ENCODE assay signal across 8 mouse cellular contexts in the genomic region with DNA sequence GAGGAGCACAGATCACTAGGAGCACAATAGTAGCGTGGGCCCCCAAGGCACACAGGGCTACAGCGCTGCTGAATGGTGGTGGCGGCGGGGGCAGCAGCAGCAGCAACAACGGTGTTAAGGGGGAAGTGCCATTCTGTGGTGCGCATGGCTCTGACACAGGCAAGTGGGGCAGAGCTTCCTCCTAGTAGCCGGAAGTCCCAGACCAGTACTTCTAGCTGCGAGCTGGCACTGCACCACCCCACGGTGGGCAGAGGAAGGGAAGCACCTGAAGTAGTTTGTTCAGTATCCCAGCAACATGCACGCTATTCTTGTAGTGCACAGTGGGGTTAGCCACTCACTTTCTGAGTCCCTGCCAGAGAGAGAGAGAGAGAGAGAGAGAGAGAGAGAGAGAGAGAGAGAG. TPM values are rescaled to one million over a fixed set of nuclear protein-coding genes. Genes with fewer than 3 reads are reported as not detected.
DNase-seq lines count a peak whose midpoint lies in the region; ATAC-seq and TF ChIP-seq lines count a peak whose summit lies in the region.

No protein-coding gene starts in this region.

- H3K36me3 ChIP-seq in neural tube, embryonic 12.5 days: no peaks in the 10 kb centered on the region
- no peaks in the 10 kb centered on the region for H3K36me3 ChIP-seq in embryonic facial prominence, embryonic 15.5 days
- H3K36me3 ChIP-seq in hindbrain, embryonic 15.5 days: no peaks in the 10 kb centered on the region
- H3K36me3 ChIP-seq in limb, embryonic 14.5 days (ENCODE audit: control insufficient read depth, insufficient read depth, low read length): no peaks in the 10 kb centered on the region
- H3K36me3 ChIP-seq in midbrain, embryonic 14.5 days (ENCODE audit: control insufficient read depth, insufficient read depth, low read length): no peaks in the 10 kb centered on the region
- H3K36me3 ChIP-seq in stomach, postnatal 0 days (ENCODE audit: control insufficient read depth, insufficient read depth, low read length): no peaks in the 10 kb centered on the region

- WGBS in neural tube, embryonic 12.5 days: 29% methylated on average over 10 of the region's 10 CpGs
- WGBS in embryonic facial prominence, embryonic 15.5 days: 26% methylated on average over 10 of the region's 10 CpGs
- WGBS in hindbrain, embryonic 15.5 days: 19% methylated on average over 10 of the region's 10 CpGs
- 34% methylated on average over 10 of the region's 10 CpGs for WGBS in limb, embryonic 14.5 days
- 31% methylated on average over 10 of the region's 10 CpGs for WGBS in midbrain, embryonic 14.5 days
- whole genome bisulfite sequencing in stomach, postnatal 0 days: 25% methylated on average over 10 of the region's 10 CpGs

- no peak for TF ChIP-seq POLR2A in limb, embryonic 14.5 days (IDR thresholded peaks at IDR 0.05; ENCODE audit: borderline replicate concordance, extremely low read depth, insufficient read depth, insufficient read length)

- H3K9ac ChIP-seq in neural tube, embryonic 12.5 days: no peak overlapping the region
- H3K9ac ChIP-seq in embryonic facial prominence, embryonic 15.5 days: no peak overlapping the region
- no peak overlapping the region for H3K9ac ChIP-seq in hindbrain, embryonic 15.5 days
- H3K9ac ChIP-seq in limb, embryonic 14.5 days (ENCODE audit: low read depth, low read length, severe bottlenecking): 0 out of 2 replicates have a peak overlapping the region, but pooled peaks have one; percentile 5
- H3K9ac ChIP-seq in midbrain, embryonic 14.5 days (replicated peaks; ENCODE audit: low read length): peak overlapping the region; percentile 6; the same call in 1 of the 2 replicates
- H3K9ac ChIP-seq in stomach, postnatal 0 days (ENCODE audit: low read length): no peak overlapping the region

- peak; percentile 31 for TF ChIP-seq CTCF in stomach, postnatal 0 days (IDR thresholded peaks at IDR 0.05; ENCODE audit: low read depth)

- H3K27ac ChIP-seq in neural tube, embryonic 12.5 days: no peak overlapping the region
- H3K27ac ChIP-seq in embryonic facial prominence, embryonic 15.5 days (replicated peaks): no peak overlapping the region
- no peak overlapping the region for H3K27ac ChIP-seq in hindbrain, embryonic 15.5 days (replicated peaks)
- no peak overlapping the region for H3K27ac ChIP-seq in limb, embryonic 14.5 days (replicated peaks; ENCODE audit: low read depth, low read length)
- no peak overlapping the region for H3K27ac ChIP-seq in midbrain, embryonic 14.5 days (replicated peaks; ENCODE audit: low read depth, low read length)
- no peak overlapping the region for H3K27ac ChIP-seq in stomach, postnatal 0 days (replicated peaks)

- 0 out of 2 replicates have a peak, but pooled peaks cover 2% of the 10 kb centered on the region for H3K27me3 ChIP-seq in neural tube, embryonic 12.5 days (replicated peaks)
- H3K27me3 ChIP-seq in embryonic facial prominence, embryonic 15.5 days: no peaks in the 10 kb centered on the region
- no peaks in the 10 kb centered on the region for H3K27me3 ChIP-seq in hindbrain, embryonic 15.5 days
- no peaks in the 10 kb centered on the region for H3K27me3 ChIP-seq in limb, embryonic 14.5 days (ENCODE audit: control insufficient read depth, insufficient read depth, low read length)
- no peaks in the 10 kb centered on the region for H3K27me3 ChIP-seq in midbrain, embryonic 14.5 days (ENCODE audit: control insufficient read depth, insufficient read depth, low read length)
- H3K27me3 ChIP-seq in stomach, postnatal 0 days (ENCODE audit: control insufficient read depth, insufficient read depth, low read length): no peaks in the 10 kb centered on the region

- no peak for TF ChIP-seq EP300 in stomach, postnatal 0 days (optimal IDR thresholded peaks at IDR 0.05)

- ATAC-seq in neural tube, embryonic 12.5 days (ENCODE audit: low FRiP score, low read depth): no peak
- no peak; the same call in 1 of the 2 replicates for ATAC-seq in embryonic facial prominence, embryonic 15.5 days (ENCODE audit: insufficient number of reproducible peaks, low FRiP score, low TSS enrichment, low read depth)
- ATAC-seq in hindbrain, embryonic 15.5 days (ENCODE audit: low FRiP score, low read depth): peak; percentile 48; the same call in 1 of the 2 replicates
- ATAC-seq in limb, embryonic 14.5 days (ENCODE audit: low FRiP score, low read depth): no peak
- ATAC-seq in midbrain, embryonic 14.5 days (ENCODE audit: low FRiP score, low TSS enrichment): no peak
- peak; percentile 87; the same call in 1 of the 2 replicates for ATAC-seq in stomach, postnatal 0 days (ENCODE audit: low FRiP score, low TSS enrichment)

- peak overlapping the region; percentile 35; the same call in 1 of the 2 replicates for H3K4me2 ChIP-seq in neural tube, embryonic 12.5 days (replicated peaks)
- H3K4me2 ChIP-seq in embryonic facial prominence, embryonic 15.5 days (replicated peaks): 0 out of 2 replicates have a peak overlapping the region, but pooled peaks have one; percentile 15
- H3K4me2 ChIP-seq in hindbrain, embryonic 15.5 days: peak overlapping the region; percentile 44
- peak overlapping the region; percentile 27; the same call in 1 of the 2 replicates for H3K4me2 ChIP-seq in limb, embryonic 14.5 days (replicated peaks; ENCODE audit: low read depth, low read length, severe bottlenecking)
- peak overlapping the region; percentile 23; the same call in 1 of the 2 replicates for H3K4me2 ChIP-seq in midbrain, embryonic 14.5 days (ENCODE audit: low read length)
- no peak overlapping the region for H3K4me2 ChIP-seq in stomach, postnatal 0 days (replicated peaks; ENCODE audit: low read depth)

- no peaks in the 10 kb centered on the region for H3K4me1 ChIP-seq in neural tube, embryonic 12.5 days
- H3K4me1 ChIP-seq in embryonic facial prominence, embryonic 15.5 days: no peaks in the 10 kb centered on the region
- no peaks in the 10 kb centered on the region for H3K4me1 ChIP-seq in hindbrain, embryonic 15.5 days (replicated peaks)
- no peaks in the 10 kb centered on the region for H3K4me1 ChIP-seq in limb, embryonic 14.5 days (ENCODE audit: control insufficient read depth, insufficient read depth, low read length)
- H3K4me1 ChIP-seq in midbrain, embryonic 14.5 days (ENCODE audit: control insufficient read depth, insufficient read depth, low read length): no peaks in the 10 kb centered on the region
- H3K4me1 ChIP-seq in stomach, postnatal 0 days (replicated peaks; ENCODE audit: control insufficient read depth, insufficient read depth): no peaks in the 10 kb centered on the region

- no peak overlapping the region for H3K4me3 ChIP-seq in neural tube, embryonic 12.5 days
- H3K4me3 ChIP-seq in embryonic facial prominence, embryonic 15.5 days (replicated peaks): no peak overlapping the region
- H3K4me3 ChIP-seq in hindbrain, embryonic 15.5 days: 0 out of 2 replicates have a peak overlapping the region, but pooled peaks have one; percentile 5
- no peak overlapping the region for H3K4me3 ChIP-seq in limb, embryonic 14.5 days (replicated peaks; ENCODE audit: low read length)
- no peak overlapping the region for H3K4me3 ChIP-seq in midbrain, embryonic 14.5 days (replicated peaks; ENCODE audit: low read depth, low read length)
- H3K4me3 ChIP-seq in stomach, postnatal 0 days (ENCODE audit: low read depth, low read length): no peak overlapping the region

- no peak for DNase-seq in neural tube, embryonic 10.5 days (ENCODE audit: extremely low spot score, low spot score)
- DNase-seq in limb, embryonic 14.5 days (ENCODE audit: low spot score): no peak
- peak; percentile 21 for DNase-seq in midbrain, embryonic 14.5 days
- peak; percentile 57 for DNase-seq in stomach, postnatal 0 days (ENCODE audit: low spot score)
- no peak for DNase-seq in ovary, postnatal 14 days (ENCODE audit: low spot score)

- no peaks in the 10 kb centered on the region for H3K9me3 ChIP-seq in neural tube, embryonic 12.5 days
- H3K9me3 ChIP-seq in embryonic facial prominence, embryonic 15.5 days (replicated peaks): no peaks in the 10 kb centered on the region
- no peaks in the 10 kb centered on the region for H3K9me3 ChIP-seq in hindbrain, embryonic 15.5 days
- H3K9me3 ChIP-seq in limb, embryonic 14.5 days (ENCODE audit: control insufficient read depth, low read length): no peaks in the 10 kb centered on the region
- no peaks in the 10 kb centered on the region for H3K9me3 ChIP-seq in midbrain, embryonic 14.5 days (ENCODE audit: control insufficient read depth, low read length)
- no peaks in the 10 kb centered on the region for H3K9me3 ChIP-seq in stomach, postnatal 0 days (ENCODE audit: control insufficient read depth, low read length)

RNA-seq across cellular contexts. Expression of gene Gpt2, which starts 10.5 kb away (rescaled TPM):
- 46.2 and 46.9 TPM in 2 replicates for polyA plus RNA-seq in neural tube, embryonic 12.5 days (2016; fragmentation: Nextera tagmentation; extraction: Ambion mirVana)
- 32.2 and 34.2 TPM in 2 replicates for polyA plus RNA-seq in embryonic facial prominence, embryonic 15.5 days (2015; fragmentation: Nextera tagmentation; extraction: Ambion mirVana)
- 57.2 and 60.1 TPM in 2 replicates for polyA plus RNA-seq in hindbrain, embryonic 15.5 days (2015; fragmentation: Nextera tagmentation; extraction: Ambion mirVana)
- polyA plus RNA-seq in limb, embryonic 14.5 days (2012; rRNA removed): 24.6 and 26.7 TPM in 2 replicates
- polyA plus RNA-seq in limb, embryonic 14.5 days (2014; fragmentation: Nextera tagmentation; extraction: Ambion mirVana): 36.2 and 40.2 TPM in 2 replicates
- polyA plus RNA-seq in midbrain, embryonic 14.5 days (2014; fragmentation: Nextera tagmentation; extraction: Ambion mirVana): 32.9 and 38.1 TPM in 2 replicates
- 32.7 and 37.6 TPM in 2 replicates for polyA plus RNA-seq in stomach, postnatal 0 days (2015; fragmentation: Nextera tagmentation; extraction: Ambion mirVana)

RNA-seq across cellular contexts. Expression of gene 4921524J17Rik, which starts 49.3 kb away (rescaled TPM):
- 43.0 and 47.3 TPM in 2 replicates for polyA plus RNA-seq in neural tube, embryonic 12.5 days (2016; fragmentation: Nextera tagmentation; extraction: Ambion mirVana)
- 47.9 and 50.8 TPM in 2 replicates for polyA plus RNA-seq in embryonic facial prominence, embryonic 15.5 days (2015; fragmentation: Nextera tagmentation; extraction: Ambion mirVana)
- polyA plus RNA-seq in hindbrain, embryonic 15.5 days (2015; fragmentation: Nextera tagmentation; extraction: Ambion mirVana): 36.8 and 38.1 TPM in 2 replicates
- 16.3 and 24.9 TPM in 2 replicates for polyA plus RNA-seq in limb, embryonic 14.5 days (2012; rRNA removed)
- polyA plus RNA-seq in limb, embryonic 14.5 days (2014; fragmentation: Nextera tagmentation; extraction: Ambion mirVana): 46.5 and 51.2 TPM in 2 replicates
- 40.9 and 41.1 TPM in 2 replicates for polyA plus RNA-seq in midbrain, embryonic 14.5 days (2014; fragmentation: Nextera tagmentation; extraction: Ambion mirVana)
- 24.9 and 29.0 TPM in 2 replicates for polyA plus RNA-seq in stomach, postnatal 0 days (2015; fragmentation: Nextera tagmentation; extraction: Ambion mirVana)

Comparison
In these comparisons a context has a peak if more than half of its experiments do, and no peak if none do; other contexts are left out.
1. ATAC-seq: peak in hindbrain, embryonic 15.5 days (single experiment) and stomach, postnatal 0 days (single experiment); none in neural tube, embryonic 12.5 days (single experiment), embryonic facial prominence, embryonic 15.5 days (single experiment), limb, embryonic 14.5 days (single experiment) and midbrain, embryonic 14.5 days (single experiment).
2. H3K9ac ChIP-seq: peak in limb, embryonic 14.5 days (single experiment) and midbrain, embryonic 14.5 days (single experiment); none in neural tube, embryonic 12.5 days (single experiment), embryonic facial prominence, embryonic 15.5 days (single experiment), hindbrain, embryonic 15.5 days (single experiment) and stomach, postnatal 0 days (single experiment).
3. DNase-seq: peak in midbrain, embryonic 14.5 days (single experiment) and stomach, postnatal 0 days (single experiment); none in neural tube, embryonic 10.5 days (single experiment), limb, embryonic 14.5 days (single experiment) and ovary, postnatal 14 days (single experiment).